Mouse (Mus musculus): Measurements from ENCODE around the gene Stra6. TPM values are rescaled to one million over a fixed set of nuclear protein-coding genes. Genes with fewer than 3 reads are reported as not detected.

Gene Stra6
- total RNA-seq, 2 experiments from 2014 or later: 17.1 to 17.7 TPM

DNA sequence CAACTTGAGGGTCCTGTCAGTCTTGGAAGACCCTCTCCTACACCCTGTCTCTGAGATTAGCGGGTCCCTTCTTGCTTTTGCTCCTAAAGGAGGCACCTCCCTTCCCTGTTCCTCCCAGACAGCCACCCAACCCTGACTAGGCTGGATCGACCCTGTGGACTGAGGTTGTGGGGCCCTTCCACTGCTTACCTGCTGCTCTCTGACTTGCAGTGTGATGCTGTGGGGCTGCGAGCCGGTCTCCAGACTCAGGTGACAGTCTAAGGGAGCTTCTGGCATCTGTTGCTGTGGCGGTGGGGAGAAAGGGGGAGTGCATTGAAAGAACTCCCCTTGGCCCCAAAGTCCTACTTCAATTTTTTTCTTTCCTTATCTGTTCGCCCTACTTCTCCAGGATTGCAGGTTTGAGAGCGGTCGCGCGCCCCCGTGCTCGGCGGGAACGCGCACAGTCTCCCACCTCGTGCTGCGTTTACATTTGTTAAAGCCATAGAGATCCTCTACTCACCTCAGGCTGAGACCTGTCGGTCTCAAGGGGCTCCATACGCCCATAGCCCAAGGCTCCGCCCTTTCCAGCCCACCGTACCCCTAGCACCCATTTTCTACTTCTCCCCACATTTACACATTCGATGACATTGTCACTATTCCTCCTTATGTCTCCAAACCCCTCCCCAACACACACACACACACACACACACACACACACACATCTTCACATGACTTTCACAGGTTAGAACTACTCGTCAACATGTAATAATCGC is 137.7 kb downstream of the Stra6 start:
- Histone ChIP-seq H3K4me3 (peak overlapping the region; percentile 65), H3K27ac (peak overlapping the region; percentile 95)
- DNase-seq (ENCODE audit: low spot score in 2 of 2): peak; percentile 25 to 34
- no peak for TF ChIP-seq CTCF (conservative IDR thresholded peaks at IDR 0.05)

GRCm38 (mm10) chr9:58201861-58202549 is 138.4 kb downstream of the Stra6 start:
- peak; percentile 40 to 52 for DNase-seq (ENCODE audit: low spot score in 2 of 2)

GRCm38 (mm10) chr9:58202676-58203453 is 139.3 kb downstream of the Stra6 start:
- peak overlapping the region; percentile 65 for H3K4me3 ChIP-seq
- peak overlapping the region; percentile 95 for H3K27ac ChIP-seq
- DNase-seq (ENCODE audit: low spot score in 2 of 2): peak in 1 of 2 experiments; percentile 19
- no peak for TF ChIP-seq CTCF (conservative IDR thresholded peaks at IDR 0.05)

More at GRCm38 (mm10) chr9:58201861-58202549, 138.4 kb downstream of the Stra6 start:
- Histone ChIP-seq H3K27ac (peak overlapping the region; percentile 95), H3K4me3 (peak overlapping the region; percentile 65)
- TF ChIP-seq CTCF (conservative IDR thresholded peaks at IDR 0.05): no peak

Other genes with a start within 250 kb of the Stra6 start
- gene Arid3b, start 227.0 kb upstream of the Stra6 start, total RNA-seq (2021): 1 to 10 TPM; 8.1 to 9.2 TPM
- 10 to 100 TPM; 98.5 to 98.7 TPM for gene Ubl7, start 152.8 kb upstream of the Stra6 start, total RNA-seq (2021)
- 100 to 1,000 TPM in 1 of 2 experiments, 10 to 100 TPM in 1; 94.4 to 102 TPM for gene Sema7a, start 123.7 kb upstream of the Stra6 start, total RNA-seq (2021)
- gene Cyp11a1, start 57.4 kb upstream of the Stra6 start, total RNA-seq (2021): 1 to 10 TPM in 1 of 2 experiments, under 1 TPM in 1; 0.79 to 1.7 TPM
- under 1 TPM; 0.29 to 0.49 TPM for gene Ccdc33, start 55.0 kb downstream of the Stra6 start, total RNA-seq (2021)
- gene Islr, start 140.5 kb downstream of the Stra6 start, total RNA-seq (2021): 10 to 100 TPM; 12.8 to 14.2 TPM
- gene Islr2, start 140.5 kb downstream of the Stra6 start, total RNA-seq (2021): 100 to 1,000 TPM; 134 to 136 TPM
- gene Pml, start 186.0 kb downstream of the Stra6 start, total RNA-seq (2021): 10 to 100 TPM; 11.9 to 14.2 TPM
- 10 to 100 TPM; 78.6 to 78.7 TPM for gene Stoml1, start 189.4 kb downstream of the Stra6 start, total RNA-seq (2021)
- 1 to 10 TPM; 3.2 to 3.3 TPM for gene Loxl1, start 249.4 kb downstream of the Stra6 start, total RNA-seq (2021)

All from layer of hippocampus, adult 2 months (tissue).